Mouse (Mus musculus): ENCODE measurements around the gene Zc2hc1b.

- no peak for TF ChIP-seq POLR2A (IDR thresholded peaks at IDR 0.05; ENCODE audit: low read depth, low read length)
- TF ChIP-seq CTCF (conservative IDR thresholded peaks at IDR 0.05; ENCODE audit: insufficient read depth, insufficient read length, low read depth, low read length): no peak
These were observed 47.7 kb upstream of the Zc2hc1b start for GRCm38 (mm10) chr10:13225377-13226063.
